Mouse (Mus musculus) thymus, adult 2 months (tissue): ENCODE data around the gene Lrrc66. TPM values are rescaled to one million over a fixed set of nuclear protein-coding genes. Genes with fewer than 3 reads are reported as not detected.

ENCODE experiments used
- DNase-seq: peaks from one replicate; pipeline ENCODE4 v3.0.0; 2021
- H3K27ac ChIP-seq: fragments of 200-500 bp; 2 replicates; pipeline ENCODE4 v1.5.1; 2012; ENCODE audit warnings: low read length, control low read depth; ENCODE audit not compliant: control insufficient read depth, insufficient read depth
- H3K27me3 ChIP-seq: fragments of 200-500 bp; 2 replicates; pipeline ENCODE4 v1.6.1; 2012; ENCODE audit warnings: mild to moderate bottlenecking, low read length, moderate library complexity, mixed read lengths; ENCODE audit not compliant: control insufficient read depth, insufficient read depth
- H3K36me3 ChIP-seq: fragments of 200-500 bp; 2 replicates; pipeline ENCODE4 v1.6.1; 2012; ENCODE audit warnings: mild to moderate bottlenecking, low read length, moderate library complexity; ENCODE audit not compliant: control insufficient read depth, insufficient read depth
- H3K4me1 ChIP-seq: fragments of 200-500 bp; replicated peaks from 2 replicates; pipeline ENCODE4 v1.6.1; 2012; ENCODE audit warnings: low read length; ENCODE audit not compliant: control insufficient read depth, insufficient read depth
- H3K4me3 ChIP-seq: fragments of 200-500 bp; 2 replicates; pipeline ENCODE4 v1.5.1; 2012; ENCODE audit warnings: mild to moderate bottlenecking, low read length, control low read depth, moderate library complexity; ENCODE audit not compliant: control insufficient read depth, insufficient read depth
- CTCF ChIP-seq: fragments of 200-500 bp; IDR thresholded peaks from 2 replicates; pipeline ENCODE4 v1.5.1; 2012; ENCODE audit warnings: mild to moderate bottlenecking, control low read depth, low read length, moderate library complexity, borderline replicate concordance; ENCODE audit not compliant: control insufficient read depth, poor library complexity, insufficient read depth; ENCODE audit errors: extremely low read depth
- POLR2A ChIP-seq: fragments of 200-500 bp; IDR thresholded peaks from 2 replicates; pipeline ENCODE4 v1.6.1; 2012; ENCODE audit warnings: mild to moderate bottlenecking, low read length, control low read depth, moderate library complexity; ENCODE audit not compliant: control insufficient read depth, poor library complexity, insufficient read depth; ENCODE audit errors: extremely low read depth
- WGBS: fragments of 180-500 bp; shearing (Covaris S2); methylation state at CpG from one replicate; pipeline ENCODE4 v1.1.7; 2018; 5-methylcytosine and 5-hydroxymethylcytosine counted together
- polyA plus RNA-seq: library from polyadenylated mRNA; depleted of rRNA; stranded (reverse); fragments of >200 nt; gene quantifications from 2 replicates; pipeline ENCODE4 v1.2.3, GENCODE M21; 2012; rRNA removed

Lrrc66 gene
- polyA plus RNA-seq, 1 experiment = 0.07 TPM

- no peak overlapping the region for H3K27ac ChIP-seq
- WGBS = 92% methylated on average over 5 of the region's 5 CpGs
Observed at GRCm38 (mm10) chr5:73566119-73566518, 66.2 kb downstream of the Lrrc66 start.

GRCm38 (mm10) chr5:73564038-73564437, 68.3 kb downstream of the Lrrc66 start:
- Histone ChIP-seq H3K36me3 (no peaks in the 10 kb centered on the region), H3K4me3 (no peak overlapping the region), H3K27ac (no peak overlapping the region), H3K4me1 (no peaks in the 10 kb centered on the region), H3K27me3 (no peaks in the 10 kb centered on the region)
- DNase-seq = no peak
- TF ChIP-seq CTCF (no peak), POLR2A (no peak)
- 98% methylated on average over 6 of the region's 6 CpGs for WGBS

More at GRCm38 (mm10) chr5:73566119-73566518, 66.2 kb downstream of the Lrrc66 start:
- Histone ChIP-seq H3K36me3 (no peaks in the 10 kb centered on the region), H3K4me1 (no peaks in the 10 kb centered on the region), H3K27me3 (no peaks in the 10 kb centered on the region), H3K4me3 (no peak overlapping the region)
- TF ChIP-seq POLR2A = no peak
- DNase-seq = no peak

GRCm38 (mm10) chr5:73558756-73559155, 73.6 kb downstream of the Lrrc66 start:
- Histone ChIP-seq H3K4me1 (no peaks in the 10 kb centered on the region), H3K27ac (no peak overlapping the region), H3K36me3 (no peaks in the 10 kb centered on the region), H3K27me3 (no peaks in the 10 kb centered on the region), H3K4me3 (no peak overlapping the region)
- no peak for TF ChIP-seq CTCF
- no peak for TF ChIP-seq POLR2A
- DNase-seq = no peak
- WGBS = 93% methylated on average over 6 of the region's 6 CpGs

- DNase-seq = no peak
- Histone ChIP-seq H3K4me1 (no peaks in the 10 kb centered on the region), H3K36me3 (no peaks in the 10 kb centered on the region), H3K4me3 (no peak overlapping the region), H3K27ac (no peak overlapping the region), H3K27me3 (no peaks in the 10 kb centered on the region)
- TF ChIP-seq CTCF (no peak), POLR2A (no peak)
- 93% methylated on average over 12 of the region's 12 CpGs for WGBS
Observed at GRCm38 (mm10) chr5:73556733-73557425, 75.4 kb downstream of the Lrrc66 start.

Other genes with a start within 250 kb of the Lrrc66 start
- gene Cwh43, start 226.5 kb downstream of the Lrrc66 start, polyA plus RNA-seq = 0.05 and 0.07 TPM in 2 replicates
- gene Dcun1d4, start 151.5 kb downstream of the Lrrc66 start, polyA plus RNA-seq = 2.9 and 3.9 TPM in 2 replicates
- 7.6 and 8.9 TPM in 2 replicates for gene Sgcb, start 15.3 kb upstream of the Lrrc66 start, polyA plus RNA-seq
- 0.19 and 0.42 TPM in 2 replicates for gene Spata18, start 18.9 kb upstream of the Lrrc66 start, polyA plus RNA-seq